Mouse (Mus musculus) liver (tissue): Measurements from ENCODE around the gene Sptb.

Source experiments
- DNase-seq: peaks from one replicate; pipeline ENCODE4 v3.0.0-alpha.2; 2020; ENCODE audit warnings: mixed read lengths

The Sptb gene

GRCm38 (mm10) chr12:76540169-76540568, 170.2 kb downstream of the Sptb start:
- DNase-seq: no peak

- peak; percentile 50 for DNase-seq
These were observed 172.9 kb downstream of the Sptb start for GRCm38 (mm10) chr12:76537434-76537833.

- no peak for DNase-seq
These were observed 173.7 kb downstream of the Sptb start for GRCm38 (mm10) chr12:76536591-76537153.

GRCm38 (mm10) chr12:76535471-76535900, 174.9 kb downstream of the Sptb start:
- peak; percentile 25 for DNase-seq

- DNase-seq: no peak
These were observed 175.6 kb downstream of the Sptb start for GRCm38 (mm10) chr12:76534641-76535283.

- no peak for DNase-seq
These were observed 176.1 kb downstream of the Sptb start for GRCm38 (mm10) chr12:76534233-76534632.

GRCm38 (mm10) chr12:76533377-76534222, 176.7 kb downstream of the Sptb start:
- DNase-seq: peak; percentile 81

- no peak for DNase-seq
These were observed 177.4 kb downstream of the Sptb start for GRCm38 (mm10) chr12:76532926-76533376.

- DNase-seq: no peak
These were observed 178.1 kb downstream of the Sptb start for GRCm38 (mm10) chr12:76531986-76532925.

- no peak for DNase-seq
These were observed 179.7 kb downstream of the Sptb start, which contains the start of gene Plekhg3 for GRCm38 (mm10) chr12:76530580-76531139. Gene Plekhg3 (plus strand): TSS chr12:76530891.
